Mouse (Mus musculus) layer of hippocampus, postnatal 25 days (tissue): ENCODE data around the gene 2010111I01Rik. TPM values are rescaled to one million over a fixed set of nuclear protein-coding genes. Genes with fewer than 3 reads are reported as not detected.
"Not testable (repeated sequence)": the region's sequence is repeated elsewhere in the genome, so short reads cannot be mapped to it uniquely, and the experiment has no call there.

Experiments
- DNase-seq, 2 experiments: peaks; one replicate each; pipeline ENCODE4 v3.0.0; 2022; ENCODE audit warnings: mixed read lengths in 2 of 2, low spot score in 1 of 2; ENCODE audit errors: extremely low spot score in 1 of 2
- total RNA-seq, 2 experiments: library from RNA; stranded (reverse); gene quantifications; 2 replicates each; pipeline ENCODE4 v1.2.3; 2021

The 2010111I01Rik gene
- total RNA-seq, 2 experiments from 2014 or later = 70.6 to 82.7 TPM

- no peak for DNase-seq
Measured at GRCm38 (mm10) chr13:63073911-63074675, 109.4 kb downstream of the 2010111I01Rik start.

GRCm38 (mm10) chr13:63074676-63074991 is 109.9 kb downstream of the 2010111I01Rik start:
- DNase-seq = no peak

DNA sequence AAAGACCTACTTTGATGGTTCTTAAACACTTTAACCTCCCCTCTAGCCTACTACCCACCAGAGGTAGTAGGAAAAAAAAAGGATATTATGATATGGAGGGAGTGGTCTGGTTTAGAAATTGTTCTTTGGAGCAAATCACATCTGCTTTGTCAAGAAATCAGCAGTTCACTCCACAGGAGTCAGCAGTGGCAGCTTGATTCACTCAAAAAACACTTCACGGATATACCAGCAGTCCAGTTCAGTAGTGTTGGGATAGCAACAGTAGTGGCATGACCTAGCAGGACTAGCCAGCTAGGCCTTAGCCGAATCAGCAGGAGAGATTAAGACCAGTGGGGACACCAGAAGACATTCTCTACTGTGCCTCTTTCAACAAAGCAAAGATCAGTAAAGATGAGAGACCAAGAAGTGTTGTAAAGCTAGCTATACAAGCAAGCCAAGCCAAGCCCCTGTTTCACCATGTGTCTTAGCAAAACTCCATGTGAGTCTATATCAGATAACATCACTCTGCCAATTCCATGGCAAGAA is 110.7 kb downstream of the 2010111I01Rik start:
- no peak for DNase-seq

- no peak for DNase-seq
Measured at GRCm38 (mm10) chr13:63080191-63080590, 115.5 kb downstream of the 2010111I01Rik start.

DNA sequence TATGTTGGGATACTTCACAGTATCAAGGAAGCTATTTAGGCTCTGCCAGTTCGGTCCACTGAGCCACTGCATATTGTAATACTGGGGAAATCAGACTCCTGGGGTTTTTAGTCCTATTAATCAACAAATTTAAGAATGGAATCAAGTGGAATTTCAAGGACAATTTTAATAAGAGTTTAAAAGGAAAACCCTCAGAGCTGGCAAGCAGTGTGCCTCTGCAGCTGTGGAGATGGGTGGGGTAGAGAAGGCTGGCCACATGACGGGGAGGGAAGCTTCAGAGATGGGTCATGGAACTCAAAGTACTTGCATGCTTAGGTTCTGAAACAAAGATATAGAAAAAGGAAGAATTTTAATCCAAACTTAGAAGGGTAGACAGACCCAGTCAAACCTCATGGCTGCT is 116.1 kb downstream of the 2010111I01Rik start:
- no peak for DNase-seq

DNA sequence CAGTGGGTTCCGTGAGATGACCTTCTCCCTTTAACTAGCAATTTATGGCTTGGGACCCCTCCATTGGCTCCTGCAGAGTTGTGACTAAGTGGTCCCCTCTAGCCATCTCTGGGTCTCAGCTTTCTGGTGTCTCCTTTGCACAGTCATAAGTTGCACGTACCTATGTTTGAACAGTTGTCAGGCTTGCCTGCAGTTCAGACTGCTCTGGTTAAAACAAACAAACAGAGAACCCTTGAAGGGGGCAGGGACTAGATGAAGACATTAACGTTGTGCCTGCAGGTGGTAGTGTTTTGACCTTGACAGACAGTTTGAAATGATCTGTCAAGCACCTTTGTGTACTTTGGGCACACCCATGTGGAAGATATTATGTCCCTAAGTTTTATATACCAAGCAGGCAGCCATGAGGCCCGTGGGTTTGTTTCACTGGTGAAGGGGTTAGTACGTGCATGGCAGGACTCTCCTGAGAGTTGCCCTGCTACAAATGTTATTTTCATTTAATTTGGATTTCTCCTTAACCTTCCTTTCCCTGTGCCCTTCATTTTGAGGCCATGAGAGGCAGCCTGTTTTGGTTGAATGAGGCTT is 118.0 kb downstream of the 2010111I01Rik start:
- no peak for DNase-seq

GRCm38 (mm10) chr13:63083139-63083538 is 118.4 kb downstream of the 2010111I01Rik start:
- not testable (repeated sequence) for DNase-seq

GRCm38 (mm10) chr13:63083663-63084062 is 119.0 kb downstream of the 2010111I01Rik start:
- DNase-seq = no peak

- no peak for DNase-seq
Measured at GRCm38 (mm10) chr13:63087865-63088683, 123.4 kb downstream of the 2010111I01Rik start.

DNA sequence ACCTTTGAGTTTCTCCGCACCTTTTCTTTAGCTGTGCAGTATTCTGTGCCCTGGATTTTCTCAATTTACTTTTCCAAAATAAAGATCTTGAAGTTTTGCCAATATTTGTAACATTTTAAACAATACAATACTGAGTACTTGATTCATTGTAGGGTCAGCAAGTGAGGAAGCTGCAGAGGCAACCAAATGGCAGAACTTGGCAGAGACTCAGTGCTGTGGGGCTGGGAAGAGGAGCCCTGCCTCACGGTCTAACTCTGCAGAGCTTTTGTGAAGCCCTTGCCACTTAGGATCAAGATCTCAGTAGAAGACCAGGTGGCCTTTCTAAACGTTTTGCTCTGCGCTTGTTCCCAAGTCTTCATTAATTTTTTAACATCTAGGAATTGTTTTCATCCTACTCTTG is 124.8 kb downstream of the 2010111I01Rik start:
- DNase-seq = no peak

DNA sequence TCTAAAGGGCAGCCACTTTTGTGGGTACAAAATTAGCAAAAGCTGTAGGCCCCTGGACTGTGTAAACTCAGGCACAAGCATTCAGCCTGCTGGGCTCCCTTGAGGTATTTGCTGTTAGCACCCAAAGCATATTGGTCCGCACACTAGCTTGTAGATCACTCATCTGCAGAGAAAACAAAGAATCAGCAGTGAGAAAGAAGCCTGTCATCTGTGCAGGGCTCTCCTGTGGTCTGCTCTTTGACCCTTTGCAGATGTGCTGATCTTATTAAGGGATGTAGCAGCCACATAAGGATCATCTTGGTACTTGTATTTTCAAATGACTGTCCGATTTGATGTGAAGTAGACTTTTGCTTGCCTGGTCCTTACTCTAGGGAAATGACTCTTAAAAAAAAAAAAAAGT is 126.6 kb downstream of the 2010111I01Rik start:
- DNase-seq = no peak

GRCm38 (mm10) chr13:63092299-63092698 is 127.6 kb downstream of the 2010111I01Rik start:
- DNase-seq = no peak

GRCm38 (mm10) chr13:63092874-63093273 is 128.2 kb downstream of the 2010111I01Rik start:
- no peak for DNase-seq

DNA sequence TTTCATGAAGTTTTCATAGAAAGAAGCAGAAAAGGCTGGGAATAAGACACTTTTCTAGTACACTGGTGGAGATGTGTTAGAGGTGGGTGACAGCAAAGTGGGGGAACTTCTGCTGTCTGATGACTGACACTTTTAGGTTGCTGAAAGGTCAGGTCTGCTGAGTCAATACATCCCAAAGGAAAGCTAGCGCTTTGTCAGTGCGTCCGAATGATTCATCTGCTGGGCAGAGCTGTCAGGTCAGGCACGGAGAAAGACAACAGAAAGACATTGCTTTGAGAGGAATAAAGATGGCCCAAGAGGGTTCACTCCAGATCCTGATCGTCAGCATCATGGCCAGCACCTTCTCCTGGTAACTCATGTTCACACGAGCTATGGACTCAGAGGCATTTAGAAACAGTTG is 128.9 kb downstream of the 2010111I01Rik start:
- no peak for DNase-seq

- DNase-seq = no peak
Measured at GRCm38 (mm10) chr13:63094317-63095131, 129.8 kb downstream of the 2010111I01Rik start.

DNA sequence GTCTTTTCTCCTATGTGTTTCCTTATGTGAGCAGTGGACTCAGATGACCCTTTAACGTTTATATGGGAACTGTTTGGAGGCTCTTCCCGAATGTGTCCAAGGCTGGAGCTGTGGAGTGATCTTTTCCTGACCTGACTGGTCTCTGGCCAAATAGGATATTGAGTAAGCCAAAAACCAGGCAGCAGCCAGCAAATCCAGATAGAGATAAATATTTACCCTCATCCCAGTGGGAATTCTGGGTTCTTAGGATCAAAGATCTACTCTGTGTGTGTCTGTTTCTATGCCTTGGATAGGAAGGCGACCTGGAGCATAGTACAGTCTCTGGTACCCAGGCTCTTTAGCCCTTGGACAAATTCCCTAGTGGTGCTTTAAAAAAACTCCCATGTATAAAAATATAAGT is 132.1 kb downstream of the 2010111I01Rik start:
- no peak for DNase-seq

GRCm38 (mm10) chr13:63097440-63097930 is 132.8 kb downstream of the 2010111I01Rik start:
- DNase-seq = no peak

GRCm38 (mm10) chr13:63101761-63102160 is 137.1 kb downstream of the 2010111I01Rik start:
- DNase-seq = no peak

DNA sequence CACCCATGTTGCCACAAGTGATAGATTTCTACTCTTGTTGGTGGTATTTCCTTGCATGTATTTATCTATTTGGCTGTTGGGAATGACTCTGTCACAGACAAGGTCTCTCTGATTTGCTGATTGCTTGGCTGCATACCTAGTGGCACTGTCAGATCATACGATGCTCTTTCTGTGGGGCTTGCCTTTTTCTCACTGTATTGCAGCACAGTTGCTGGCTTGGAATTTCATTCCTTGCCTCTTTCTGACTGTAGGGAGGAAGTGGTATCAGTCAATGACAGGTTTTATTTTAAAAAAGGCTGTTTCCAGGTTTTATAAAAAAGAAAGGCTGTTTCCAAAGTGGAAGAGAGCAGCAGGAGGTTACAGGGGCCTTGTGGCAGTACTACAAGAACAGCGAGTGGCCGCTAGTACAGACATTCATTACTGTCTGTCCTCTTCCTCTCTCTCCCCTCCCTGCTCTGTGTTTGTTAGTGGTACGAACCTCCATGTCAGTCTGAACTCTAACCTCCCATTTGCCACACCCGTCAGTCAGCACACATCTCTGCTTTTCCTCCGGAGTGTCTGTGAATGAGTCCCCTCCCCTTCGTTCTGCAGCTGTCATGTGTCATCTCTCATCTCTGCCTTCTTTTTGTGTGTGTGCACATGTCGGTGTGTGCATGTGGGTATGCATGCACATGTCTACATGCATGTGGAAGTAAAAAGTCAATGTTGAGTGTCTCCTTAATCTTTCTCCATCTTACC is 138.3 kb downstream of the 2010111I01Rik start:
- no peak for DNase-seq
